Mouse (Mus musculus) MEL-GATA-1-ER (cell line): Measurements from ENCODE around the gene Plekhj1.
A peak's percentile ranks its signal among the peaks of the same experiment; 100 is the strongest.

Experiments
- DNase-seq: peaks from one replicate; pipeline ENCODE4 v3.0.0-alpha.2; 2012; ENCODE audit warnings: low read depth; ENCODE audit errors: extremely low read depth

The Plekhj1 gene

DNA sequence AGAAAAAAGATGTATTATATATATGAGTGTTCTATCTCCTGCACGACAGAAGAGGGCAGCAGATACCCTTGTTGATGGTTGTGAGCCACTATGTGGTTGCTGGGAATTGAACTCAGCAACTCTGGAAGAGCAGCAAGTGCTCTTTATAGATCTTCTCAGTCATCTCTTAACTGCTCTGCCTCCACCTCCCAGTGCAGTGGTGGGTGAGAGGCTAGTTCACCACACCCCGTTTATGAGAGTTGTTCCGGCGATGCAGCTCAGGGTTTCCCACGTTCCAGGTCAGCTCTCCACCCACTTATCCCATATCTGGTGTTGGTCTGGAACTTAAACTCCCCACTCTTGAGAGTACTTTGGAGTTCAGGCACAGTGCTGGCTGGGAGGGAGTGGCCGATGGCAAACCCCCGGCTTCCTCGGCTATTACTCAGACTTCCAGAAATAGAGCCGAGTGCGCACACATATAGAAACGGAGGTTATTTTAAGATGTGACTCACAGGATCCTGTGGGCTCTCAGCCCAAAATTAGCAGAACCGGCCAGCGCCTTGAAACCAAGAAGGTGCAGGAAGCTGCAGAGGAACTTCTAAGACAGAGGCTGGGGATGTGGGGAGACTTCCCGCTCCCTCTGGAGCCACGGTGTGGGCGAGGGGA lies 47.1 kb downstream of the Plekhj1 start:
- DNase-seq: no peak

DNA sequence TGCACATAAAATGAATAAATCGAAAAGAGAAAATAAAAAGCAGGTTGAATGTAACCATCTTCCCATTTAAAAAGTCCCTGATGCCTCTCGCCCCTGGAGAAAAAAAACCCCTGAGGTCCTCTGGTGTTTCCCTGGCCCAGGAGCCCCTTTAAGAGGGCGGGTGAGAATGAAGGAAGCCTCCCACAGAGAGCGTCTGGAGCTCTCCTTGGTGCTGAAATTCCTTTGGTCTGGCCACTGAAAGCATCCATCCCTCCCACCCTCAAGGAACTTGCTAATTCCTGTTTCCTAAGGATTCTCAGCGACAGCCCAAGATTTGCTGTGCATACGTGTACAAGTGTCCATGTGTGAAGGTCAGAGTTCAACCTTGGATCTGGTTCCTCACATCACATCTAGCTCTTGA lies 49.8 kb downstream of the Plekhj1 start:
- DNase-seq: peak; percentile 44

DNA sequence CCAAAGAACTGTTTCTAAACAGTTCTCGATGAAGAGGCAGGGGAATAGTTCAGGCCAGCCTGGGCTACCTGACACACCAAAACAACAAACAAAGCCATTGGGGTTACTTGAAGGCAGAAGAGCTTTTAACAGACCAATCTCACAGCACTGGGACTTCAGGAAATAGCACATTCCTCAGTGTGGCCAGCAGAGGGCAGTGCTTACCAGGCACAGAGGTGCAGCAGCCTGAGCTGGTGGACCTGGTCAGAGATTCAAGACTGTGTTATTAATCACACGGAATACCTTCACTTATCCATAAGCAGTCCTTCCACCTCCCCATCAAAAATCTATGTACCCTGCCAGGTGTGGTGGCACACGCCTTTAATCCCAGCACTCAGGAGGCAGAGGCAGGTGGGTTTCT lies 51.0 kb downstream of the Plekhj1 start:
- peak; percentile 58 for DNase-seq
